Mouse (Mus musculus) hindbrain, embryonic 11.5 days (tissue): ENCODE results near the gene Trim38. TPM values are rescaled to one million over a fixed set of nuclear protein-coding genes. Genes with fewer than 3 reads are reported as not detected.

Source experiments
- ATAC-seq: fragments of 200-750 bp; cut with Nextera tagmentation; 2 replicates; pipeline ENCODE4 v1.8.0; 2017; ENCODE audit warnings: mild to moderate bottlenecking, moderate TSS enrichment, moderate library complexity; ENCODE audit not compliant: low FRiP score
- DNase-seq: peaks from one replicate; pipeline ENCODE4 v3.0.0-alpha.2; 2015; ENCODE audit warnings: low spot score
- H3K27ac ChIP-seq: fragments of 300-500 bp; sonication (generic); 2 replicates; pipeline ENCODE4 v1.5.1; 2014; ENCODE audit warnings: mild to moderate bottlenecking, low read depth, low read length
- H3K27me3 ChIP-seq: fragments of 300-500 bp; sonication (generic); 2 replicates; pipeline ENCODE4 v1.6.1; 2014; ENCODE audit warnings: mild to moderate bottlenecking, low read length, moderate library complexity, mixed read lengths; ENCODE audit not compliant: control insufficient read depth, insufficient read depth
- H3K36me3 ChIP-seq: fragments of 300-500 bp; sonication (generic); 2 replicates; pipeline ENCODE4 v1.6.1; 2014; ENCODE audit warnings: mild to moderate bottlenecking, low read length, moderate library complexity, mixed read lengths; ENCODE audit not compliant: control insufficient read depth, insufficient read depth
- H3K4me1 ChIP-seq: fragments of 300-500 bp; sonication (generic); replicated peaks from 2 replicates; pipeline ENCODE4 v1.6.1; 2014; ENCODE audit warnings: low read length, mixed read lengths; ENCODE audit not compliant: control insufficient read depth, insufficient read depth
- H3K4me2 ChIP-seq: fragments of 300-500 bp; sonication (generic); replicated peaks from 2 replicates; pipeline ENCODE4 v1.6.1; 2014; ENCODE audit warnings: mild to moderate bottlenecking, low read depth, low read length
- H3K4me3 ChIP-seq: fragments of 300-500 bp; sonication (generic); 2 replicates; pipeline ENCODE4 v1.5.1; 2014; ENCODE audit warnings: low read depth, low read length
- H3K9ac ChIP-seq: fragments of 300-500 bp; sonication (generic); 2 replicates; pipeline ENCODE4 v1.6.1; 2014; ENCODE audit warnings: low read depth, low read length
- H3K9me3 ChIP-seq: fragments of 300-500 bp; sonication (generic); 2 replicates; pipeline ENCODE4 v1.6.1; 2016; ENCODE audit warnings: low read length; ENCODE audit not compliant: control insufficient read depth
- WGBS: fragments of 180-500 bp; shearing (Covaris S2); extraction: QIAGEN DNeasy Blood & Tissue Kit; methylation state at CpG from one replicate; pipeline ENCODE4 v1.1.7; 2014; 5-methylcytosine and 5-hydroxymethylcytosine counted together
- polyA plus RNA-seq: library from polyadenylated mRNA; unstranded; fragments of >200 nt; fragmentation: Nextera tagmentation; extraction: Ambion mirVana; gene quantifications from 2 replicates; pipeline ENCODE4 v1.2.1, GENCODE M21; 2014

The Trim38 gene
- polyA plus RNA-seq, 1 experiment from 2014 or later: not detected

DNA sequence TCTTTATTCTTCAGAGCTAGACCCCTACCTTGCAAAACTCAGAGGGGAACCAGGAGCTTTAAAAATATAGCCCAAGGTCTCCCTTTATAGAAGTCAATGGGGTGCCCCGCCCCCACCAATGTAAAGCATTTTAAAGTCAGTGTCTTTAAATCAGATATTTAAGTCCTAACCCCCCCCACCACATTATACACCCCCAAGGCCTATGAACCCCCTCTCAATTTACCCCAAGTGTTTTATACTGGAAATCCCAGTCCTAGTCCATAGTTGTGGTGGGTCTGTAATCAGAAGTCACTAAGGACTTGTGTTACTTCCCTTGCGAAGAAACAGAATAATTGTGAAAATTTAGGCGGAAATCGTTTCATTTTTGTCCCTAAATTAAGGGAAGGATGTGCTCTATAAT lies 31.7 kb upstream of the Trim38 start:
- H3K4me3 ChIP-seq: peak overlapping the region; percentile 57

DNA sequence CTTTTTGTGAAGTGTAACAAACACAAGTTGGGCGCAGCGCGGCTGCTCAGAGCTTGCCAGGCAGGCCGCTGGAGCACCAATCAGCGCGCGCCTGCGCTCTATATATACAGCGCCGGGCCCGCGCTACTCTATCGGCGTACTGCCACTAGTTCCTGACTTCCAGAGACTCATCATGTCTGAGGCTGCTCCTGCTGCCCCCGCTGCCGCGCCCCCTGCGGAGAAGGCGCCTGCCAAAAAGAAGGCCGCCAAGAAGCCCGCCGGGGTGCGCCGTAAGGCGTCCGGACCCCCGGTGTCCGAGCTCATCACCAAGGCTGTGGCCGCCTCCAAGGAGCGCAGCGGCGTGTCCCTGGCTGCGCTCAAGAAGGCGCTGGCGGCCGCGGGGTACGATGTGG lies 31.0 kb upstream of the Trim38 start, which contains the start of gene Hist1h1c:
Hist1h1c (plus strand) TSS at position 132 of the 392 bp plus-strand sequence.
- WGBS: under 1% methylated on average over 27 of the region's 38 CpGs
- ATAC-seq: peak; percentile 95
- Histone ChIP-seq H3K4me2 (peak within 1 kb of the TSS; percentile 96), H3K9ac (peak within 1 kb of the TSS; percentile 75), H3K4me3 (peak within 1 kb of the TSS; percentile 57), H3K27ac (peak within 1 kb of the TSS; percentile 96), H3K4me1 (0 out of 2 replicates have a peak, but pooled peaks cover 3% of the 10 kb centered on the region), H3K27me3 (no peaks in the 10 kb centered on the region), H3K36me3 (no peaks in the 10 kb centered on the region), H3K9me3 (no peaks in the 10 kb centered on the region)
- DNase-seq: peak; percentile 93

More for the DNA sequence above, 31.7 kb upstream of the Trim38 start:
- Histone ChIP-seq H3K4me1 (0 out of 2 replicates have a peak, but pooled peaks cover 3% of the 10 kb centered on the region), H3K9me3 (no peaks in the 10 kb centered on the region), H3K4me2 (peak overlapping the region; percentile 96; the same call in 1 of the 2 replicates), H3K27ac (peak overlapping the region; percentile 96), H3K27me3 (no peaks in the 10 kb centered on the region), H3K36me3 (no peaks in the 10 kb centered on the region), H3K9ac (peak overlapping the region; percentile 44; the same call in 1 of the 2 replicates)
- peak; percentile 43 for DNase-seq
- WGBS: 17% methylated on average over 4 of the region's 4 CpGs
- no peak for ATAC-seq

DNA sequence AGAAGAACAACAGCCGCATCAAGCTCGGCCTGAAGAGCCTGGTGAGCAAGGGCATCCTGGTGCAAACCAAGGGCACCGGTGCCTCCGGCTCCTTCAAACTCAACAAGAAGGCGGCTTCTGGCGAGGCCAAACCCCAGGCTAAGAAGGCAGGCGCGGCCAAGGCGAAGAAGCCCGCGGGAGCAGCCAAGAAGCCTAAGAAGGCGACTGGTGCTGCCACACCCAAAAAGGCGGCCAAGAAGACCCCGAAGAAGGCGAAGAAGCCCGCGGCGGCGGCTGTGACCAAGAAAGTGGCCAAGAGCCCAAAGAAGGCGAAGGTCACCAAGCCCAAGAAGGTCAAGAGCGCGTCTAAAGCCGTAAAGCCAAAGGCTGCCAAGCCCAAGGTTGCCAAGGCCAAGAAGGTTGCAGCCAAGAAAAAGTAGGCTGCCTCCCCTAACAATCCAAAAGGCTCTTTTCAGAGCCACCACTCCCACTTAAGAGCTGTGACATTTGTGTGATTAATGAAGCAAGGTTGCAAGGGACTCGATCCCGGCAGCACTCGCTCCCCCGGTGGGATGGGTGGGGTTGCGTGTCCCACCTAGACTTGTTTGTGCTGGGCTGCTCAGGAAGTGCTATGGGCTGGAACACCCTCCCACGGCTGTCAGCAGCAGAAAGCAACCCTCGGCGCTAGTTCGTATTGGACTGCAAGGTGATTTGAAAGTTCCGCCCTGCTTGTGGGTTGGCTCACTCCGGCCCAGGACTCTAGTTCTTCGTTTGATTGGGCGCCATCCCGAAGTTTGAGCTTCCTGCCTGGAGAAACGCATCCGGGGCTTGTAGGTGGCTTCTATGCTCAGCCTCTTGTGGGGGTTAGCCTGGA lies 30.4 kb upstream of the Trim38 start:
- ATAC-seq (peak; percentile 87), DNase-seq (peak; percentile 88)
- Histone ChIP-seq H3K9me3 (no peaks in the 10 kb centered on the region), H3K4me1 (0 out of 2 replicates have a peak, but pooled peaks cover 3% of the 10 kb centered on the region), H3K27ac (peak overlapping the region; percentile 96), H3K9ac (peak overlapping the region; percentile 75), H3K4me2 (peak overlapping the region; percentile 96), H3K36me3 (no peaks in the 10 kb centered on the region), H3K27me3 (no peaks in the 10 kb centered on the region), H3K4me3 (peak overlapping the region; percentile 57)
- WGBS: under 1% methylated on average over 39 of the region's 39 CpGs

DNA sequence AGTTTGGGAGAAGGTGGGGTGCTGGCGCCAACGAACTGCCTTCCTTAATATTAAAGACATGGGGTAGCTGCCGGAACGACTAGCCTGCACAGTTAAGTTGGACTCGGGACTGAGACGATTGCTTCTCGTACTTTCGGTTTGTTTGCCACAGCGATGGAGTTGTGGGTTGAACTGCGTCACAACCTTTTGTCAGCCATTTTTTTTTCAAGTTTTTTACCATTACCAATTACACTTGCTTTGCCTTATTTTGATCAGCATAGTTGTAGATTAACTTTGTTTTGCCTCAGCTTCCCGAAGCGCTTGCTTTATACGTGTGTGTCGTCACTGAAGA lies 29.8 kb upstream of the Trim38 start:
- no peak for DNase-seq
- Histone ChIP-seq H3K9ac (peak overlapping the region; percentile 75), H3K4me3 (peak overlapping the region; percentile 57), H3K36me3 (no peaks in the 10 kb centered on the region), H3K4me2 (peak overlapping the region; percentile 96), H3K9me3 (no peaks in the 10 kb centered on the region), H3K4me1 (0 out of 2 replicates have a peak, but pooled peaks cover 3% of the 10 kb centered on the region), H3K27me3 (no peaks in the 10 kb centered on the region), H3K27ac (peak overlapping the region; percentile 96)
- ATAC-seq: no peak
- WGBS: 1% methylated on average over 14 of the region's 14 CpGs

DNA sequence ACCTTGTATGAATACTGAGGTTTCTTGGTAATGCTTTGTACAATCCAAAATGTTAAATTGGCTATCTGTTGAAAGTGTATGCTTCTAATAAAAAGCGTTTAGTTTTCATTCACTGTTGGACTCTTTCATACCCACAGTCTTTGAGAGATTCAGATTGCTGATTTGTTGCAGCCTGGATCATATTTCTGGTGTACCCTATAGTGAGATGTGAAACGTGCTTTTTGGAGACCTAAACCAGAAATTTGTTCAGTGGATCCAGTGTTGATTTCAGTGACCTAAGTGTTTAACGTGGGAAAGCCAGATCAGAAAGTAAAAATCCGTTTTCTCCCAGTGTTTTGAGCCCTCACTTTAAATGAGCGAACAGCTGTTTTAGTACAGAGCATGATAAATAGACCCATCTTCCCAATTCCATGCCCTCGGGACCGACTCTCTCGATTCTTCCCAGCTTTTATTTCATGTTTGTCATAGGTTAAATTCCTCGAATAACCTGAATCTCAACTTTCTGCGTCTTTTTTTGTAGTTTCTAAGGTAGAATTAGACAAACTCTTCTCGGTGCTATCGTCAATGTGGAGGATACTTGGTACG lies 29.4 kb upstream of the Trim38 start:
- DNase-seq: no peak
- 31% methylated on average over 13 of the region's 13 CpGs for WGBS
- no peaks in the 10 kb centered on the region for H3K9me3 ChIP-seq
- no peaks in the 10 kb centered on the region for H3K36me3 ChIP-seq
- H3K9ac ChIP-seq: peak overlapping the region; percentile 75
- H3K4me2 ChIP-seq: peak overlapping the region; percentile 96
- H3K4me3 ChIP-seq: peak overlapping the region; percentile 57
- peak overlapping the region; percentile 96 for H3K27ac ChIP-seq
- H3K27me3 ChIP-seq: no peaks in the 10 kb centered on the region
- 0 out of 2 replicates have a peak, but pooled peaks cover 3% of the 10 kb centered on the region for H3K4me1 ChIP-seq
- ATAC-seq: no peak

DNA sequence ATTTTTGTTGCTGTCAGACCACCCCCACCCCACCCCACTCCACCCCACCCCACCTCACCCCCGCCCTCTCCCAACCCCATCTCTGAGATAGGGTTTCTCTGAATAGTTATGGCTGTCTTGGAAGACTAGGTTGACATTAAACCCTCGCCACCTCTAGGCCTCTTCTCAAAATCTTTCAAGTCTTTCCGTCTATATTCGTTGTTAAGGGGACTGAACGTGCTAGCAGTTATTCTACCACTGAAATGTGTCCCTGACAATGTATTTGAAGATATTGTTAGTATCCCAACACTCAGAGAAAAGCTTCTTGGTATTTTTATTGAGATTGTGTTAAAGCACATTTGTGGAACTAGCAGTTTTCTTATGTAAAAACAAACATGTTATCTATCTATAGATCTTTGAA lies 28.8 kb upstream of the Trim38 start:
- Histone ChIP-seq H3K4me1 (0 out of 2 replicates have a peak, but pooled peaks cover 3% of the 10 kb centered on the region), H3K9ac (peak overlapping the region; percentile 27; the same call in 1 of the 2 replicates), H3K27me3 (no peaks in the 10 kb centered on the region), H3K36me3 (no peaks in the 10 kb centered on the region), H3K4me2 (peak overlapping the region; percentile 96; the same call in 1 of the 2 replicates), H3K27ac (0 out of 2 replicates have a peak overlapping the region, but pooled peaks have one; percentile 20), H3K9me3 (no peaks in the 10 kb centered on the region), H3K4me3 (no peak overlapping the region)
- DNase-seq (no peak), ATAC-seq (no peak)
- 47% methylated on average over 5 of the region's 5 CpGs for WGBS

DNA sequence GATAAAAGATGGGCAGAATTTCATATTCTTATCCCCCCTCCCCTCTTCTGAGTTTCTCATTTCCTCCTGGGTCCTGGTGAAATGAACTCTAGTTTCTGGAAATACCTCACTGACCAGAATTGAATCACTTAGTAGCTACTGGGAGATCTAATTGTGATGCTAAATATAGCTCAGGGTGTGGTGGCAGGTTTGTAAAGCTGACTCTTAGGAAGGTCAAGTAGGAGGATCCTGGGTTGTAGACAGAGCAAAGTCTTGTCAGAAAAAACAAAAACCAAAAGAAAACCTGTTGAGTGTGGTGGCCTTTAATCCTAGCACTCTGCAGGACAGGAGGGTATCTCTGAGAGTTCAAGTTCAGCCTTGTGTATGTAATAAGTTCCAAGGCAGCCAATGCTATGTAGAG lies 27.7 kb upstream of the Trim38 start:
- Histone ChIP-seq H3K27ac (no peak overlapping the region), H3K9me3 (no peaks in the 10 kb centered on the region), H3K4me3 (no peak overlapping the region), H3K4me2 (no peak overlapping the region; the same call in 1 of the 2 replicates), H3K36me3 (no peaks in the 10 kb centered on the region), H3K9ac (no peak overlapping the region), H3K4me1 (0 out of 2 replicates have a peak, but pooled peaks cover 3% of the 10 kb centered on the region), H3K27me3 (no peaks in the 10 kb centered on the region)
- DNase-seq (no peak), ATAC-seq (no peak)

DNA sequence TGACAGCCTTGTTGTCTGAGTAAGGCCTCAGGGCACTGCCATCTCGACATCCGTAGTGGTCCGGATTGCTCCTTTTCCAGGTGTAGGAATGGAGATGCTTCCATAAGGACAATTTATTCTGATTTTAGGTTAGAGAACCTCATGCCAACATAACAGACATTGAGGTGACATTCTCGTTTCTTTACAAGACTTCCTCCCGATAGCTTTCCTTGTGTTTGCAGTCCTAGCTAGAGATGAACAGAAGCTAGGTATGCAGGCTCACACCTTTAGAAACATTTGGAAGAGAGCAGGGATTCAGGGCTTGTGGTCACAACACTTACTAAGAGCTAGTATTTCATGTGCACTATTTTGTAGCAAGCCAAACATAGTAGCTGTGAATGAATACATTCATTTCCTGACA lies 26.5 kb upstream of the Trim38 start:
- Histone ChIP-seq H3K4me2 (no peak overlapping the region), H3K27ac (no peak overlapping the region), H3K9me3 (no peaks in the 10 kb centered on the region), H3K4me3 (no peak overlapping the region), H3K36me3 (no peaks in the 10 kb centered on the region), H3K4me1 (peaks cover 7% of the 10 kb centered on the region; the same call in 1 of the 2 replicates), H3K27me3 (no peaks in the 10 kb centered on the region), H3K9ac (no peak overlapping the region)
- 79% methylated on average over 5 of the region's 5 CpGs for WGBS
- DNase-seq (no peak), ATAC-seq (no peak)
